Mouse (Mus musculus): ENCODE measurements at regions not wholly inside any gene's neighbourhood (a gene's known extent, or its start where the extent isn't known, plus 50 kb on each side); places are given as distances from the start of the nearest gene placed in this dataset.

GRCm38 (mm10) chr12:26733822-26734557, 265.0 kb downstream of the Cmpk2 start:
- no peak for DNase-seq (ENCODE audit: low read depth, low spot score)
- 14% methylated on average over 4 of the region's 4 CpGs for WGBS

- 34% methylated on average over 1 of the region's 1 CpGs for WGBS
- no peak for DNase-seq (ENCODE audit: low read depth, low spot score)
Measured at GRCm38 (mm10) chr12:26723399-26723798, 254.4 kb downstream of the Cmpk2 start.

- no peak for DNase-seq (ENCODE audit: low read depth, low spot score)
- WGBS = 63% methylated on average over 1 of the region's 1 CpGs
Measured at GRCm38 (mm10) chr12:26698838-26699237, 229.8 kb downstream of the Cmpk2 start.

- WGBS = 72% methylated on average over 4 of the region's 4 CpGs
- DNase-seq (ENCODE audit: low read depth, low spot score) = no peak
Measured at GRCm38 (mm10) chr12:26688048-26688447, 219.0 kb downstream of the Cmpk2 start.

GRCm38 (mm10) chr12:26680568-26680947, 211.6 kb downstream of the Cmpk2 start:
- 47% methylated on average over 3 of the region's 3 CpGs for WGBS
- DNase-seq (ENCODE audit: low read depth, low spot score) = no peak

- no peak for DNase-seq (ENCODE audit: low read depth, low spot score)
- WGBS = 74% methylated on average over 9 of the region's 9 CpGs
Measured at GRCm38 (mm10) chr12:26679887-26680567, 211.0 kb downstream of the Cmpk2 start.

GRCm38 (mm10) chr12:26665466-26665865, 196.5 kb downstream of the Cmpk2 start:
- WGBS = 69% methylated on average over 4 of the region's 4 CpGs
- no peak for DNase-seq (ENCODE audit: low read depth, low spot score)

- 93% methylated on average over 2 of the region's 2 CpGs for WGBS
- DNase-seq (ENCODE audit: low read depth, low spot score) = no peak
Measured at GRCm38 (mm10) chr12:26654251-26654650, 185.2 kb downstream of the Cmpk2 start.

- no peak for DNase-seq (ENCODE audit: low read depth, low spot score)
- 74% methylated on average over 6 of the region's 6 CpGs for WGBS
Measured at GRCm38 (mm10) chr12:26653781-26654180, 184.8 kb downstream of the Cmpk2 start.

- no peak for DNase-seq (ENCODE audit: low read depth, low spot score)
Measured at GRCm38 (mm10) chr12:26646141-26646540, 177.1 kb downstream of the Cmpk2 start.

GRCm38 (mm10) chr12:26635665-26636241, 166.7 kb downstream of the Cmpk2 start:
- 55% methylated on average over 4 of the region's 4 CpGs for WGBS
- DNase-seq (ENCODE audit: low read depth, low spot score) = no peak

- DNase-seq (ENCODE audit: low read depth, low spot score) = no peak
- WGBS = 48% methylated on average over 3 of the region's 3 CpGs
Measured at GRCm38 (mm10) chr12:26635253-26635652, 166.2 kb downstream of the Cmpk2 start.

GRCm38 (mm10) chr12:26631795-26632122, 162.8 kb downstream of the Cmpk2 start:
- WGBS = 73% methylated on average over 1 of the region's 1 CpGs
- no peak for DNase-seq (ENCODE audit: low read depth, low spot score)

- WGBS = 71% methylated on average over 4 of the region's 4 CpGs
- no peak for DNase-seq (ENCODE audit: low read depth, low spot score)
Measured at GRCm38 (mm10) chr12:26631111-26631794, 162.2 kb downstream of the Cmpk2 start.

GRCm38 (mm10) chr12:26621135-26621932, 152.3 kb downstream of the Cmpk2 start:
- WGBS = 74% methylated on average over 12 of the region's 12 CpGs
- DNase-seq (ENCODE audit: low read depth, low spot score) = no peak

- WGBS = 68% methylated on average over 8 of the region's 8 CpGs
- DNase-seq (ENCODE audit: low read depth, low spot score) = no peak
Measured at GRCm38 (mm10) chr12:26620501-26621134, 151.6 kb downstream of the Cmpk2 start.

- no peak for DNase-seq (ENCODE audit: low read depth, low spot score)
- 91% methylated on average over 3 of the region's 3 CpGs for WGBS
Measured at GRCm38 (mm10) chr12:26617969-26618368, 149.0 kb downstream of the Cmpk2 start.

GRCm38 (mm10) chr12:26613086-26613705, 144.2 kb downstream of the Cmpk2 start:
- no peak for DNase-seq (ENCODE audit: low read depth, low spot score)
- WGBS = 85% methylated on average over 11 of the region's 11 CpGs

- WGBS = 90% methylated on average over 3 of the region's 3 CpGs
- no peak for DNase-seq (ENCODE audit: low read depth, low spot score)
Measured at GRCm38 (mm10) chr12:26610079-26610478, 141.1 kb downstream of the Cmpk2 start.
